Mouse (Mus musculus): Measurements from ENCODE around the gene Slc44a3.
"Not testable (repeated sequence)": the region's sequence is repeated elsewhere in the genome, so short reads cannot be mapped to it uniquely, and the experiment has no call there.

GRCm38 (mm10) chr3:121538847-121539246, 6.6 kb upstream of the Slc44a3 start:
- TF ChIP-seq CTCF (IDR thresholded peaks at IDR 0.05; ENCODE audit: low read depth, low read length); POLR2A (IDR thresholded peaks at IDR 0.05; ENCODE audit: insufficient read depth, low read length); EP300 (IDR thresholded peaks at IDR 0.05; ENCODE audit: insufficient read depth, low read depth, low read length): not testable (repeated sequence)
